Mouse (Mus musculus) embryonic fibroblast, embryonic 13.5 days (primary cell): Measurements from ENCODE around the gene Evc.

Source experiments
- CTCF ChIP-seq: IDR thresholded peaks from 2 replicates; pipeline ENCODE4 v1.5.1; 2011; ENCODE audit warnings: mild to moderate bottlenecking, control low read depth, low read length, moderate library complexity, borderline replicate concordance; ENCODE audit not compliant: insufficient read depth
- POLR2A ChIP-seq: IDR thresholded peaks from 2 replicates; pipeline ENCODE4 v1.6.1; 2011; ENCODE audit warnings: low read depth, mild to moderate bottlenecking, control low read depth, low read length, moderate library complexity

- no peak for TF ChIP-seq CTCF
- no peak for TF ChIP-seq POLR2A
Measured at GRCm38 (mm10) chr5:37241651-37242151, 95.0 kb downstream of the Evc start, which contains the start of gene Crmp1.
